Mouse (Mus musculus): ENCODE results near the gene Rrbp1.

Rrbp1 gene

GRCm38 (mm10) chr2:143953944-143954343, 57.1 kb downstream of the Rrbp1 start:
- DNase-seq, result no peak

- no peak for DNase-seq
These were observed 59.3 kb downstream of the Rrbp1 start for GRCm38 (mm10) chr2:143951546-143952315.

- DNase-seq, result no peak
These were observed 60.0 kb downstream of the Rrbp1 start for GRCm38 (mm10) chr2:143951028-143951420.

GRCm38 (mm10) chr2:143950290-143951027, 60.6 kb downstream of the Rrbp1 start:
- DNase-seq, result no peak

- no peak for DNase-seq
These were observed 61.8 kb downstream of the Rrbp1 start for GRCm38 (mm10) chr2:143949217-143949616.

GRCm38 (mm10) chr2:143948416-143948815, 62.6 kb downstream of the Rrbp1 start:
- DNase-seq, result no peak

- DNase-seq, result no peak
These were observed 63.1 kb downstream of the Rrbp1 start for GRCm38 (mm10) chr2:143947981-143948380.

GRCm38 (mm10) chr2:143946399-143946798, 64.7 kb downstream of the Rrbp1 start:
- no peak for DNase-seq

- no peak for DNase-seq
These were observed 65.5 kb downstream of the Rrbp1 start for GRCm38 (mm10) chr2:143945466-143946075.

- DNase-seq, result no peak
These were observed 66.3 kb downstream of the Rrbp1 start for GRCm38 (mm10) chr2:143944796-143945195.

GRCm38 (mm10) chr2:143940406-143940805, 70.7 kb downstream of the Rrbp1 start:
- DNase-seq, result no peak

GRCm38 (mm10) chr2:143937861-143938260, 73.2 kb downstream of the Rrbp1 start:
- no peak for DNase-seq

GRCm38 (mm10) chr2:143934439-143934838, 76.6 kb downstream of the Rrbp1 start:
- DNase-seq, result no peak

GRCm38 (mm10) chr2:143933516-143933915, 77.5 kb downstream of the Rrbp1 start:
- DNase-seq, result no peak

GRCm38 (mm10) chr2:143932340-143932873, 78.7 kb downstream of the Rrbp1 start:
- DNase-seq, result no peak

GRCm38 (mm10) chr2:143929607-143930311, 81.3 kb downstream of the Rrbp1 start:
- no peak for DNase-seq

- DNase-seq, result no peak
These were observed 85.2 kb downstream of the Rrbp1 start for GRCm38 (mm10) chr2:143925826-143926225.

GRCm38 (mm10) chr2:143924085-143924484, 87.0 kb downstream of the Rrbp1 start:
- DNase-seq, result no peak

- DNase-seq, result no peak
These were observed 92.1 kb downstream of the Rrbp1 start for GRCm38 (mm10) chr2:143918831-143919502.

- DNase-seq, result no peak
These were observed 93.4 kb downstream of the Rrbp1 start for GRCm38 (mm10) chr2:143917622-143918021.

GRCm38 (mm10) chr2:143916229-143916628, 94.8 kb downstream of the Rrbp1 start:
- DNase-seq, result no peak

- DNase-seq, result no peak
These were observed 95.4 kb downstream of the Rrbp1 start for GRCm38 (mm10) chr2:143915600-143916135.
